Mouse (Mus musculus) spleen, embryonic (tissue): ENCODE measurements around the gene Ocm.

Source experiments
- CTCF ChIA-PET: fragments of 350-600 bp; sonication (Branson Sonifier 250); formaldehyde crosslinking; loops from one replicate; lab custom pipeline; 2022; lab: Charles Lee

Gene Ocm

DNA sequence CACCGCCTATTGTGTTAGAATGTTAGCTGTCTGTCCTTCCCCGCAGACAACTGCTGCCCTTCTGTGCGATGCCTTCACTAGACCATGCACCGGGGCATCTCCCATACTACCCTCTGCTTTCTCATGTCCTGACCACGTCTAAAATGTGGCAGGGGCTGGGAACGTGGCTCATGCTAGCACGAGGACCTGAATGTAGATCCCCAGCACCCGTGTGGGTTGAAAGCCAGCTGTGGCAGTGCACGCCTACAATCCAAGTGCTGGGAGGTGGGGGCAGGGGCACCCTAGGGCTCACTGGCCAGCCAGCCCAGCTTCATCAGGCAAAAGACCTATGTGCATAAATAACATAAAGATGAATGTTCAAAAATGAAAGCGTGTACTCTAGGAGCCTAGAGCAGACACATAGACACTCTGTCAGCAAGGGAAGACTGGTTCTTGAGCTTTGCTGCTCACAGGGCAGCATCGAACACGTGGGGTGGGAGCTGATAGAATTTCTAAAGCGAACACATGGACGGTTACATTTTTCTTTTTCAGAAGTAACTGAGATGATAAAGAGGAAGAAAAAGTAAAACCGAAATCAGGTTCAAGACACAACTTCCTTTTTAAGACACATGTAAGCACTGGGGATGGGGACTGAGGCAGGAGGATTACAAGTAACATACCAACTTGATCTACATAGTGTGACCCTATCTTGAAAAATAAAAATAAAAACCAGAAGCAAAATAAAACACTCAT lies 23.8 kb downstream of the Ocm start:
- CTCF ChIA-PET: interaction anchor here (0.6 to 0.7 kb wide), 2 partner anchors 13 to 386 kb away, joined by 5 to 6 read pairs; no protein-coding TSS in a partner anchor

DNA sequence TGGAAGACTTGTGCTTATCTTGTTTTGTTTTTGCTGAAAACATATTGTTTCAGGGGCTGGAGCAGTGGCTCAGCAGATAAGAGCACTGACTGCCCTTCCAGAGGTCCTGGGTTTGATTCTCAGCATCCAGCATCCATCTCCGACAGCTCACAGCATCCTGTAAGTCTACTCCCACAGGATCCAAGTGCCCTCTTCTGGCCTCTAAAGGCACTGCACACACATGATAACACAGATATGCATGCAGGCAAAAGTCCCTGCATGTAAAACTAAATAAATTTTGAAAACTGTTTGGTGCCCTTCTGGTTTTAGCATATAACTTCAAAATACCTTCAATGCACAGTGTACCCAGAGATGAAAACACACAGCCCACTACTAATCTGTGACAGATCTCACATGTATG lies 27.1 kb downstream of the Ocm start:
- CTCF ChIA-PET: interaction anchor here (1.0 kb wide), 1 partner anchor 286 kb away, joined by 3 read pairs; no protein-coding TSS in a partner anchor

DNA sequence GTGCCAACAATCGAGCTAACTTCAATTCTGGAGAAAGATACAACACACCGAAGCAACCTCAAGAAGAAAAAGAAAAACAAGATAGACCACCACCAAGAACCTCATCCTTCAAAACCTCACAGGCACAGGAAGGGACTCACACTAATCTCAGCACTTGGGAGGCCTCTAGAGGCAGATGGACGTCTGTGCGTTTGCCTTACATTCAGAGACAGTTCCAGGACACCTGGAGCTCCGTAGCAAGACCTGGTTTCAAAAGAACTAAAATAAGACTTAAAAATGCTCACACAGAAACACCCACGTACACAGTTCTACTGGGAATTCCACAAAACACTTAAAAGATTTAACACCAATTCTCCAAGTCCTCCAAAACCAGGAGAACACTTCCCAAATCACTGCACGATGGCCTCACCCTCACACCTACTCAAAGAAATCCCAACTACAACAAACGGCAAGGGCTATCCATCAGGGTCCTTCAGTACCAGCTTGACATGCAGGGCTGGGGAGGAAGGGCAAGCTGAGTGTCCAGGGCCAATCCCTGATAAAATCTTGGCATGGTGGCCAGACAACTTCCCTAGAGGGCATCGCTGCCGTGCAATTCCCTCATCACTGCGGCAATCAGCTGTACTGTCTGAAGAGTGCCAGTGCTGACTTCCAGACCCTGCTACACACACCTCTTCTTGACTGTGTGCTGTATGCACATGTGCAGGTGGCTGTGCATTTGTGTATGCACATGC lies 31.7 kb downstream of the Ocm start:
- CTCF ChIA-PET: no interaction called here

DNA sequence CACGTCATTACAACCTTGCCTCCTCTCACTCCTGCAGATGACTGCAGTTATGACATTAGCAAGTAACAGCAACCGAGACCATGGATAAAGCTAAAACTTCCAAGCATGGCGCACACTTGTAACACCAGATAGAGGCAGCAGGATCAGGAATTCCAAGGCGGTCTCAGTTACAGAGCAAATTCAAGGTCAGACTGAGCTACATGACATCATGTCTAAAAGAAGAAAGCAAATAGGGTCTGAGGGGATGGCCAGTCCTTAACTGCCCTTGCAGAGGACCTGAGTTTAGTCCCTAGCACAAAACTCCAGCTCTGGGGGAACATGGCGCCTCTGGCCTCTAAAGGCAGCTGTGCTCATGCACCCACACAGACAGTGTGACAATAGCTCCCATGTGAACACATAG lies 32.6 kb downstream of the Ocm start:
- CTCF ChIA-PET: interaction anchor here (0.7 kb wide), 1 partner anchor 25 kb away, joined by 3 read pairs; no protein-coding TSS in a partner anchor

DNA sequence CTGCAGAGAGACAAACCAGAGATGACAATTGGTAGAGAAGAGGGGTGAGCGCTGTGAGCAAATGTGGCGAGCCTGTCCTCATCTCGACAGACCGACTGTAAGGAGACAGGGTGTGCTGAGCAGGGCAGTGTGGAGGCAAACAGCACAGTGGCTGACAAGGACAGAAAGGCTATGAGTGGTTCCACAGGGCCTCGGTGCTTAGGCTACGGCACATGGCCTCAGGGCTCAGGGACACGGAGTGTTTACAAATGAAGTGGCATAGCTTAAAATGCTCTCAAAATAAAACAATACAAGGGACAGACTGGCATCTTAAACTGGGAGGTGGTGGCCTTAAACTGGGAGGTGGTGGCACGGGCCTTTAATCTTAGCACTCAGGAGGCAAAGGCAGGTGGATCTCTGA lies 33.2 kb downstream of the Ocm start:
- CTCF ChIA-PET: interaction anchor here (0.7 kb wide), 1 partner anchor 24 kb away, joined by 3 read pairs; no protein-coding TSS in a partner anchor

DNA sequence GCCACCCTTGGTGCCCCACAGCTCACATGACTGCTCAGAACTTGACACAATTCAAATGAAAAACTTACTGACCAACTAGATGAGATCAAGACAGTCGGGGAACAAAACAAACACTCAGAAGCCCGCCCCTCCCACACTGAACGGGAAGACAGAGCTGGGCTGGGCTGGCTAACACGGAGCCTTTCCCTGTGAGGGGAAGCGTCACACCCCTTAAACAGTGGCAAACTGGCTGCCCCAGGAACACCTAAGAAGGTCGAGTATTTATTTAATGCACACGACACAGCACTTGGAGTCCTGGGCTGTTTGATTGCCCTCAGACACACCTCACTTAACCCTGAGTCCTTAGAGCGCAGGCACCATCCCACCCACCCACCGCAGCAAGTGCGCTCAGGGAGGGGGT lies 33.8 kb downstream of the Ocm start:
- CTCF ChIA-PET: no interaction called here

DNA sequence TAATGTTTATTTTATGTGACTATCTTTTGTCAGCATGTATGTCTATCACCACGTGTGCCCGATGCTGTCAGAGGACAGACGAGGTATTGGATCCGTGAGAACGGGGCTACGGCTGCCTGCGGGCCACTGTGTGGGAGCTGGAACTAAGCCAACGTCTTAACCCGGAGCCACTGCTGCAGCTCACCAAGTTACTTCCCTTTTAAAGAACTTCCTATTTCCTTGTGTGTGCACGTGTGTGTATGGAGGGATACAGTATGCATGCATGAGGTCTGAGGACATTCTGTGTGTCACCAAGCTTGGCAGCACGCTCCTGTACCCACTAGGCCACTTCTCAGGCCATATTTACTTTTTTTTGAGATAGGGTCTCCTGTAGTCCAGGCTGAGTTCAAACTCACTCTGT lies 36.4 kb downstream of the Ocm start:
- CTCF ChIA-PET: no interaction called here

DNA sequence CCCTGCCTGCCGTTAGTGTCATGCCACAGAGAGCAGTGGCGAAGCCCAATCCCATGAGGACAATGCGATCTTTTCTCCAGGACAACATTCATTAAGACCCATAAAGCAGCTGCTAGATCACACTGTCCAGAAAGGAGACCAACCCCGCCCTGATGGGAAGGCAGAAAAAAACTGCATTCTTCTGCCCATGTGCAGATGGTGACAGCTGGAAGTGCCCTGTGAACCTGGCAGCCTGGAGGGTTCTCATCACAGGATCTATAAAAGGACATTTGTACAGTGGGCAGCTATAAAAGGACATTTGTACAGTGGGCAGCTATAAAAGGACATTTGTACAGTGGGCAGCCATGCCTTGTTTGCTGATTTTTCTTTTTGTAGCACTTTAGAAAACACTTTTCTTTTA lies 37.4 kb downstream of the Ocm start:
- CTCF ChIA-PET: no interaction called here

DNA sequence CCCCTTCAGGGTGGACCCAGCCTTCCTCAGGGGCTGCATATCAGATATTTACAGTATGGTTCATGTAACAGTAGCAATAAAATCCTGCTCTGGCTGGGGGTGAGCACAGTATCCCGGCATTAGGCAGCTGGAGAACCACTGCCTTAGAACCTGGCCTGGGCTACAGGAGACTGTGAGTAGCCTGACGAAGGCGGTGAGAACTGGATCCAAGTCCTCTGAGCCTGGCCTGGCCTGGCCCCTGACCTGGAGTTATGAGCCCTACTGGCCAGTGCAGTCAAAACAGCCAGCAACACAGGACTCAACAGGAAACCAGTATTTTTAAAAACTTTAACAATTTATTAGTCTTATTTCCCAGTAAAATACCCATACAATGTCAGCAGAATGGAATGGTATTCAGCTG lies 38.9 kb downstream of the Ocm start:
- CTCF ChIA-PET: no interaction called here

DNA sequence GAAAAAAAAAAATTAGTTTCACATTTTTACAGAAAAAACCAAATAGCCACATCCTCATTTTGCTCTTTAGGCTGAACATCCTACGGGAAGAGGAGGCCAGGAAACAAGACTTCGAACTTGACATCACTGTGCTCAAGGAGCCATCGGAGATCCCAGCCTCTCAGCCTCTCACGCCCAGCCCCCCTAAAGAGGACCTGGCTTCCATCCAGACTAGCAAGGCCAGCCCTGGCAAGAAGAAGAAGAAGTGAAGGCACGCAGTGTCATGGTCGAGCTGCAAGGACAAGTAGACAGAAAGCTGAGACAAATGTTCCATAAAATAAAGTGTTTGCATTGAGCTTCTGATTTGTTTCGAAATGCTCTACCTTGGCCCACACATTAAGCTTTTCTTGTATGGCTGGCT lies 41.1 kb downstream of the Ocm start:
- CTCF ChIA-PET: interaction anchor here (0.7 kb wide), 1 partner anchor 343 kb away, joined by 8 read pairs; no protein-coding TSS in a partner anchor

DNA sequence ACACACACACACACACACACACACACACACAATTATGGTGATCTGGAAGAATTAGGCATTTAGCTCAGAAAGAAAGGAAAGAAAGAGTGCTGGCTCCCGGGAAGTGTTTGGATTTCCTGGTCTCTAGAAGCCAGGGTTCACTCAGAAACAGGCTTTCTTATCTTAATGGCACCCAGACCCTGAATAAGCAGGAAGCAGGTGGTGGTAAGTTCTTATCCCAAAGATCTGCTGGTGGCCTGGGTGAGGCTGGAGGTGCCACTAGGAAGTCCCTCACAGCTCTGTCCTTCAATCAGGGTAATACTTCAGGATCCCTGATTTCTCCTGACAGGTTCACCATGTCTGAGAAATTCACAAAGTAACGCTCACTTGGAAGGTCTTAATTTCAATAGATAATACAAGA lies 44.1 kb downstream of the Ocm start:
- CTCF ChIA-PET: interaction anchor here (0.6 kb wide), 1 partner anchor 26 kb away, joined by 5 read pairs; no protein-coding TSS in a partner anchor

DNA sequence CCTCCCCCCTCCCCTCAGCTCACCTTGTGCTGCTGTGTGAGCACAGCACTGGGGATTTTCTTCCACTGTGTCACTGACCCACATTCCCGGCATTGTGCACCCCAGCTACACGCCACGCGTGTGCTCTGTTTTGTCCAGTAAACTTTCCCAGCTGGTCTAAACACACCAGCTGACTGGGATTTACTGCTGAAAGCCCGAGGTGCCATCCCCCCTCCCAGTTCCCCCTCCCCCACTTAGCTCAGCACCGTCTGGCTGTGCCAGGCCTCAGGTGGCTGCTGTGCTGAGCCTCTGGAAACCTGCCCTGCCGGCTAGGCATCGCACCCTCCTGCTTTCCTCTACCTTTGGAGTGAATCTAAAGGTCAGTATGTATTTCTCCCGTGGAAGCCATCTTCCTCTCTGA lies 45.6 kb downstream of the Ocm start:
- CTCF ChIA-PET: interaction anchor here (0.6 to 0.9 kb wide), 2 partner anchors 24 to 454 kb away, joined by 3 to 6 read pairs; no protein-coding TSS in a partner anchor

DNA sequence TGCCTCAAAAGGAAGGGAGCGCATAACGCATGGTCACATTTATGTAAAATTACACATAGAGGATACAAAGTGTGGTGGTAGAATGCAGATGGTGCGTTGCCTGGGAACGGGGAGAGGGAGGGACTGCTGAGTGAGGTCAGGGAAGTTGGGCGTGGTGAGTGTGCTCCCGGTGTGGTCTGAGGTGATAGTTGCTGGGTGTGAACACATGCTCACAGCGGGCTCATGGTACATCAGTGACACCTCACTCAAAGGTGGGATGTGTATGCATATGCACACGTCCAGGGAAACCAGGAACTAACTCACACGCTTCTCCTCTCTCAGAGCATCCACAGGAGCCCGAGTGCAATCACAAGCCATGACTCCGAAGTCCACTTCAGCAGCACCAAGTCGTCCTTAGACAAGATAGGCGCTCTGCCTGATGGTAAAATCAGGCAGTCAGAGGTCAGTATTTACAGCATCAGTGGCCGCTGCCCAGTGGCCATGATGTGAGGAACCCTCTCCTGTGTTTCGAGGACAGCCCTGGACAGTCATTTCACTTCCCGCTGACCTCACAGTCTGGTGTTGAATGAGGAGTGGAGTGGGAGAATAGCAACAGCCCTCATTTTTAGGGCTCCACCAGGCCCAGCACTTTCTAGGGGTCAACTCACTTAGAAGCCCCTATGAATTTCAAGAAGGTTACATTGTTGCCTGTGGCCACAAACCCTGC lies 49.6 kb downstream of the Ocm start:
- CTCF ChIA-PET: no interaction called here

DNA sequence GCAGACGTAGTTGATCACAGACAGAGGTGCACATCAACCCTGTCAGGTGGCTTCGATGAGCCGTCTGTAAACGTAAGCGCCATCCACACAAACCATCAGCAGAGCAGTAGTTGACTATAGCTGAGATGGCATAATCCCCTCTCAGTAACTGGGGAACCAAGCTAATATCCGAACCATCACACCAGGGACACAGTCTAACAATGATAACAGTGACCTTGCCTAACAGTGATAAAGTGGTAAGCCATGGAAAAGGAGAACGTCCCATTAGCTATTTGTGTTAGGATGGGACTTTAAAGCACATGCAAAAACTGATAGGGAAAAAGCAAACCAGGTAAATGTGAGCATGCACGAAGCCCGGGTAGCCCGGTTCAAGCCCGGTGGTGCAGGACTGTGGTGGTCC lies 50.2 kb downstream of the Ocm start:
- CTCF ChIA-PET: interaction anchor here (0.8 kb wide), 1 partner anchor 553 kb away, joined by 3 read pairs; no protein-coding TSS in a partner anchor

DNA sequence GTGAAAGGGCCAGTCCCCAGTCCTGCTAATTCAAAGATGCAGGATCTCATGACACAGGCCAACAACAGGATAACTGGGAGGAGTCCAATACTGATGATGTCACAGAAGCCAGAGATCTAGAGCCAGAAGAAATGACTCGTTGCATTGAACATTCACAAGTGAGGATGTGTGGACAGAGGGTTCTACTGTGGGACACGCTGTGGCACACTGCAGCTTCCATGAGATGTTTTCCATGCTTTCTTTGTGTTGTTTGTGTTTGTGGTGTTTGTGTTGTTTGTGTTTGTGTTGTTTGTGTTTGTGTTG lies 50.9 kb downstream of the Ocm start:
- CTCF ChIA-PET: interaction anchor here (0.7 to 0.8 kb wide), 2 partner anchors 11 to 552 kb away, joined by 3 to 22 read pairs; no protein-coding TSS in a partner anchor

DNA sequence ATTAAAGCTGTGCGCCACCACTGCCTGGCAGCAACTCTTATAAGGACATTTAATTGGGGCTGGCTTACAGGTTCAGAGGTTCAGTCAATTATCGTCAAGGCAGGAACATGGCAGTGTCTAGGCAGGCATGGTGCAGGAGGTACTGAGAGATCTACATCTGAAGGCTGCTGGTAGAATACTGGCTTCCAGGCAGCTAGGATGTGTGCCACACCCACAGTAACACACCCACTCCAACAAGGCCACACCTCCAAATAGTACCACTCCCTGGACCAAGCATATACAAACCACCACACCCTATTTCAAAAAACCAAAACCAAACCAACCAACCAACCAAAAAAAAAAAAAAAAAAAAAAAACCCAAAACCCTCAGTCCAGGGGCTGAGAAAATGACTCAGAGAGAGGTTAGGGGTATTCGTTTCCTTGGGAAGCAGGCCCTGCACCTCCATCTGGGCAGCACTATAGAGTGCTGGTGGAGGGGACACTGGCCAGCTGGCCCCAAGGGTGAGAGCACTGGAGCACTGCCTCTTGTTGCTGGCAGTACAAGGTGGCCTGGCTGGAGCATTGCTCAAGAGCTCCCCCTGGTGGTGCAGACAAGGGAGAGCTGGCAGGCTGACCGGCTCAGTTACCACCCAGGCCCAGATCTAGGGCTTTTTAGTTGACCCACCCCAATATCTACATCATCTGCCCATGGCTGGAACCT lies 51.4 kb downstream of the Ocm start:
- CTCF ChIA-PET: interaction anchor here (0.7 kb wide), 1 partner anchor 11 kb away, joined by 22 read pairs; no protein-coding TSS in a partner anchor

DNA sequence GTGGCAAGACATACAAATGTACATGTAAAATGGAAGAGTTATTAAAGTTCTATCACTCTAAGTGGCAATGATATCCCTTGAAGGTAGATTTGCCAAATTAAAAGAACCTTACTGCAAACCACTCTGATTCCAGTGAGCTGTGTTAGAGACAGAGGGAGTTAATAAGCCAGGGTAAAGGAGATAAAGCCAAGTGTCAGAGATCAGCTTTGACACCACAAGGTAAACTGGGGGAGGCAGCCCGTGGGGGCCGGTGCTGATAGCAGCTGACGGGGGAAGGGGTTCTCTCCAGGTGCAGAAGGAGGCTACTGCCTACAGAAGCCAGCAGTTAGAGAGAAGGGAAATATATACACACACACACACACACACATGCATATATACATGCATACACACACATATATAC lies 53.8 kb downstream of the Ocm start:
- CTCF ChIA-PET: no interaction called here
